Mouse (Mus musculus) kidney, postnatal 36 days (tissue): ENCODE data around the gene Smim13.
A peak's percentile ranks its signal among the peaks of the same experiment; 100 is the strongest.
"Not testable (repeated sequence)": the region's sequence is repeated elsewhere in the genome, so short reads cannot be mapped to it uniquely, and the experiment has no call there.

Source experiments
- DNase-seq, 2 experiments: peaks; one replicate each; pipeline ENCODE4 v3.0.0; 2021 to 2022; ENCODE audit warnings: mixed read lengths in 2 of 2

The Smim13 gene

GRCm38 (mm10) chr13:41238035-41238804, 11.4 kb upstream of the Smim13 start:
- no peak for DNase-seq

GRCm38 (mm10) chr13:41238805-41239130, 10.9 kb upstream of the Smim13 start:
- DNase-seq: peak in 1 of 2 experiments; percentile 26

DNA sequence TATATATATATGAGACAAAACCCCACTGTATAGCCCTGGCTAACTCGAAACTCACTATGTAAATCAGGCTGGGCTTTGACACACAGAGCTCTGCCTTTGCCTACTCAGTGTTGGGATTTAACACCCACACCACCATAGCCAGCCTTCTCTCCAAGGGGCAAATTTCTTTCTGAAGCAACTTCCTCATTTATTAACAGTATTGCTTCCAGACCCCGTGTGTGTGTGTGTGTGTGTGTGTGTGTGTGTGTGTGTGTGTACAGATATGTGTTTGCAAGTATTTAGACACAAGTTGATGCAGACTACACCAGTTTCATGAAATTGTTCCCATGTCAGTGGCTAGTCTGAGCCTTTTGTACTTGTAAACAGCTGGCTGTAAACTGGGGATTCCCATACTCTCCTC, 8.1 kb upstream of the Smim13 start:
- no peak for DNase-seq

DNA sequence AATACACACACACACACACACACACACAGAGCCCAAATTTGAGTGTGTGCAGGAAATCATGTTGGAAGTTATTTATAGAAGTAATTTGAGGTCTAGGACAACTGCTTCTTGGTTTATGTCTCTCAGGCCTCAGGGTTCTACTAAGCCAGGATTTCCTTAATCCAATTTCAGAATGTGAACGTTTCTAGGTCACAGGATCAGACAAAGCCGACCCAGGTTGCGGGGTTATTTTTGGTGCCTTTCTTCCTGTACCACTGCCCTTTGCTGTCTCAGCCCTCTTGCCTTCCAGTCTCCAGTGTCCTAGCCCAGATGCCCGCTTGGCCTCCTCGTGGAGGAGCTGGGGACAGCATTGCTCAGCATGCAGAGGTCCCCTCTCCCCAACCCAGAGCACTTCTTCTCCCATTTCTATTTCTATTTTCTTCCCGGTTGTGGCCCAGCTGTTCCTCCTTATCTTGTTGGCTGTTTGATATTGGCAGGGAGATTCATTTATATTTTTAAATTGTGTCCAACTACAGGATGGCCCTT, 5.3 kb upstream of the Smim13 start:
- peak in 1 of 2 experiments; percentile 22 for DNase-seq

DNA sequence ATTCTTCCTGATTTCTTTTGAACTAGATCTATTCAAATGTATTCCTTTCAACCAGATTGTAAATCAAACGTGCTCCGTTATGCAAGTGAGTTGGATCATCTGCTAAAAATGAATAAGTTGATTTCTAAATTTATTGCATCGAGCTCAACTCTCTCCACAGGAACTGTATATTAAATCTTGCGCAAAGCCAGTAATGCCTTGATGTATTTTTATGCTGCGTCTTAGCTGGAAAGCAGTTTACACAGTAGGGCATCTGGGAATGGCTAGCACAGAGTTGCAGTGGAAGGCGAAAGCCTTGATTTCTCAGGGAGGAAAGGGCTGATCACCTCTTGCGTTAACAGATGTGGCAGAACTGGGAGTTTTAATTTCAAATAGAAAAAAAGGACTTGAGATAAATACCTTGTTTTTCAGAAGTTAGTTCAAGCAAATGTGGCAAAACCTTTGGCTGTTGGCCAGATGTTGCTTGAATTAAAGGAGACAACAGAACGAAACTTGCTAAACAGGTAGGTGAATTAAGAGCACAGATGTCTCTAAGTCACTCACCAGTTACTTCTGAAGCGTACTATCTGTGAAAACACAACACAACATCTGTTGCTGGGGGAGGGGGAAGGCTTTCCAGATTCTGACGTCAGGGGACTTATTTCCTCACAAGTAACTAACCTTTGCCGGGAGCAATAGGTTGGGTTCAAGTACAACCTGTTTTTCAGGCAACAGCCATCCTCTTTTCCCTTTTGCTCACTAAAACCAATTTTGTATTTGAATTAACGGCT, 708 bp upstream of the Smim13 start:
- peak; percentile 46 to 49 for DNase-seq

DNA sequence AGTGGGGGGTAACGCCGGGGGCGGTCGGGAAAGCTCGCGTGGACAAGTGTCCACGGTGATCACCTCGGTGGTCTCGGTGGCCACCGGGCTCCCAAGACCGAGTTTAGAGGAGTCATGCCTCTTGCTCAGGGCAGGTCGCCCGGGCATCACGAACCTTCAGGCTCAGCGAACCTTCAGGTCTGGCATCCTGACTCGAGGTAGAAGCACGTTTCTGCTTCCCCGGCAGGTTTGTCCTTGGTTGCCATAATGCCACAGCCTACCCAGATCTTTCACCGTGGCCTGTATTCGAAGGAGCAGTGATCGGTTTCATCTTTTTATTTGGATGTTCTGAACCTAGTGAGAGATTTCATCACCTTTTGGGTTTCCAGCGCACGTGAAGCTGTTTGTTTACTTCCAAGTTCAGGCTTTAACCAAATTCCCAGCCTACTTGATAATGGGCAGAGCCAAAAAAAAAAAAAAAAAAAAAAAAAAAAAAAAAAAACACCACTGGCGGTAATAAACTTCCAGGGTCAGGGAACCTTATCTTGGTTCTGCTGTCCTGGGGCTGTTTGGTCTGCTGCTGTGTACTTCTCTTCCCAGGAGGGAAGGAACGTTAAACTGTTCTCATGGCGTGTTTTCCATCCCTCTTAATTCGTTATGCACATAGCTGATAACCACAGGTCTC, 806 bp downstream of the Smim13 start:
- DNase-seq: peak; percentile 27 to 55

- DNase-seq: not testable (repeated sequence)
Observed at GRCm38 (mm10) chr13:41251232-41251631, 1.6 kb downstream of the Smim13 start.

GRCm38 (mm10) chr13:41251667-41252066, 2.0 kb downstream of the Smim13 start:
- DNase-seq: no peak

GRCm38 (mm10) chr13:41252141-41252540, 2.5 kb downstream of the Smim13 start:
- no peak for DNase-seq

DNA sequence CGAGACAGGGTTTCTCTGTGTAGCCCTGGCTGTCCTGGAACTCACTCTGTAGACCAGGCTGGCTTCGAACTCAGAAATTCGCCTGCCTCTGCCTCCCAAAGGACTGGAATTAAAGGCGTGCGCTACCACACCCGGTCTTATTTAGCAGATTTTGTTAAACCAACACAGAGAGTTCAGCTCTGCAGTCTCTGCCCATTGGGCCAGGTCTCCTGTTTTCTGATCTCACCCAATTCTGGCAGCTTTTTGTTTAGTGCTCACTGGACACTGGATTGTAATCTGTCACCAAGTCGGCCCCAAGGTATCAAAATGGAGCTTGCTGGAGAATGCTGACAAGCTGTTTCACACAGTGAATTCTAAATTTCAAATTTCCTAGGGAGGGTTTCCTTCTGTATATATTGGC, 3.1 kb downstream of the Smim13 start:
- DNase-seq: no peak

DNA sequence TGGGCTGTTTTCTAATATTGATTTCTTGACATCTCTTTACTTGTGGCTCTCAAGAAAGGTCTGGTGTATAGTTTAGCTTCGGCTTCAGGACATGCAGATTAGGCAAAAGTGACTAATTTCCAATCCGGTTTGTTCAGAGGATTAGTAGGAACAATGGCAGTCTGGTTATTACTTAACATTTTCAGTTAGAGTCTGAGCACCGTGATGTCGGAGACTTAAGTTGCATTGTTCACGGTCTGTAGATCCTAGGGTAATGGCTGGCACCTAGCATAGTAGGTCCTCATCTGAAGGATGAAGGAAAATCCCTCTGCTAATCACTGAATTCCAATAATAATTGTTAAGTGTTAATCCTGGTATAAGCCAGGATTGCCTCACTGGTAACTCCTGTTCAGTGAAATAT, 6.5 kb downstream of the Smim13 start:
- DNase-seq: no peak

DNA sequence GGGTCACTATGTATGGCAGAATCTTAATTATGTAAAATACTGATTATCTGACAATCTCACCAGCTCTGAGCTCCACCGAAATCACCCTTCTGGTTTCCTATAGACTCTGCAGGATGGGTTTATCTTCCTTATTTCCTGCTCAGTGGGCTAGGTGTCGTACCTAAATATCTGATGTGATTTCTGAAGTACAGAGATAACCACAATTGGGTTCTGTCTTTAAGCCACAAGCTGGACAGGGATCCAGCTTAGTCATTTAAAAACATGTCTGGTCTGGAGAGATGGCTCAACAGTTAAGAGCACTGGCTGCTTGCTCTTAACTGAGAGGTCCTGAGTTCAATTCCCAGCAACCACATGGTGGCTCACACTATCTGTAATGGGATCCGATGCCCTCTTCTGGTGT, 7.3 kb downstream of the Smim13 start:
- DNase-seq: no peak

DNA sequence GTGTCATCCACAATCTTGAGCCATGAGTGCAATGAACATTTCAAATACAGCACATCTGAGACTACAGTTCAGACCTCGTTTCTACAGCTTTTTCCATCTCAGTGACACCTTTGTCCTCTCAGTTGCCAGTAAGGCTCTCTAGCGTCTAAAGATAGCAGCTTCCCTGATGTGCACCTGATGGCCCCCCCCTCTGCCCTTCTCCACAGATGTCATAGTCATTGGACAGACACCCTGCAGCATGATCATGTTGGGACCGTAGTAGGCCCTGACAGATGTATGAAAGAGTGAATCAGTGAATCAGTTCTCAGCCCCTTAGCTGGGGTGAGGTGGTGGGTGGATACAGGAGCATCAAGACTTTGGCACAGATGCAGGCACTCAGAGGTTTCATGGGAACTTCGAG, 8.2 kb downstream of the Smim13 start:
- DNase-seq: no peak

GRCm38 (mm10) chr13:41261617-41262016, 12.0 kb downstream of the Smim13 start:
- not testable (repeated sequence) for DNase-seq

GRCm38 (mm10) chr13:41263304-41264006, 13.8 kb downstream of the Smim13 start:
- DNase-seq: no peak

GRCm38 (mm10) chr13:41267827-41268408, 18.3 kb downstream of the Smim13 start:
- DNase-seq: no peak

GRCm38 (mm10) chr13:41273927-41274650, 24.4 kb downstream of the Smim13 start, which contains the start of gene Gm17364:
Gene Gm17364, minus strand, starts transcription at chr13:41273977.
- DNase-seq: no peak

DNA sequence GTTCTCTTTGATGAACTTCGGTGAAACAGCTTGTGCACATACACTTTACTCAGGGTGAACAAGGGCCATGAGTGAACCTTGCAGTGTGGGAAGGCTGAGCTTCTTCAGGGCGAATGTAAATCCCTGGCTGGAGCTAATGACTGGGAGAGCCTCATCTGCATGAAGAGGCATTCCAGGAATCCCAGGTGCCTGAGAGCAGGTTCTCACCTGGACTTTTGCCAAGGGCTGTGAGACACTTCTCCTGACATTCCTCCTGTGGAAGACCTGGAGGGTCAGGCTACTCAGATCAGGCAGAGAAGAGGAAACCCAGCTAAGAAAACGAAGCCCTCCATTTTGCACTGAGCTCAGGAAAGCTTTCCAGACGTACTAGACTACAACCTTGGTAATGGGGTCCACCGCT, 31.1 kb downstream of the Smim13 start:
- DNase-seq: no peak

DNA sequence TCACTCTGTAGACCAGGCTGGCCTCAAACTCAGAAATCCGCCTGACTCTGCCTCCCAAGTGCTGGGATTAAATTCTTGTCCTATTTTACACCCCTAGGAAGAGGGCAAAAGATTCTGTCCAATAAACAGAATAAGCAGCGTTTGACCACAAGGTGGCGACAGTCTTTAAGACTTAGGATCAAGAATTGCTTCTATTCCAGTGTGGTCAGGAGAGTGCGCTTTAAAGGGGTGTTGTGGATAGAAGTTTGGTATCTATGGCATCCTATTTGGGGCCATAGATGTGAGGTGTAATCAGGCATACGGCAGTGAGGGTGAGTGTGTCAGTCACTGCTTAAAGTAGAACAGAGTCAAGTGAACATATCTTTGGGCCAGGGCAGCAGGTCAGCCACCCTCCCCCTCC, 33.6 kb downstream of the Smim13 start:
- peak; percentile 79 to 89 for DNase-seq

DNA sequence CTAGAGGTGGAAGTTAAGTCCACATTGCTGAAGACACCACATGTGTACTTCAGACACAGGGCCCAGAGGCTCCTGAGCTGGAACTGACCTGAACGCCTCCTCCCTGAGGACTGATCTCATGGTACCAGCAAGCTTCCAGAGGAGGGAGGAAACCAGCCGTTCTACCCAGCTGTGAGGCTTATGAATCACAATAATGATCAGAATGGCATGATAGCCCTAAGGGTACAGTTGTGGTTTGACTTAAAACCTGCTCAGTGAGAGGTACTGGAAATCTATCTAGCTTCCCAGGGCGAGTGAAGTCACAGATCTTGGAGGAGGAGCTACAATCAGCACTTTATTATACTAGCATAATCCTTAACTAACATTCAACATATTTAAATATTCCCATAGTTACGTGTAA, 35.8 kb downstream of the Smim13 start:
- DNase-seq: no peak

- DNase-seq: no peak
Observed at GRCm38 (mm10) chr13:41286285-41286684, 36.6 kb downstream of the Smim13 start.
